Mouse (Mus musculus) layer of hippocampus, adult 18-20 months (tissue): ENCODE data around the gene Kdelr2. TPM values are rescaled to one million over a fixed set of nuclear protein-coding genes. Genes with fewer than 3 reads are reported as not detected.

Source experiments
- DNase-seq, 2 experiments: peaks; one replicate each; pipeline ENCODE4 v3.0.0; 2022; ENCODE audit warnings: low spot score in 2 of 2
- total RNA-seq, 2 experiments: library from RNA; stranded (reverse); gene quantifications; 2 replicates each; pipeline ENCODE4 v1.2.3; 2021

Kdelr2 gene
- total RNA-seq, 2 experiments from 2014 or later = 35.3 to 38.9 TPM

DNA sequence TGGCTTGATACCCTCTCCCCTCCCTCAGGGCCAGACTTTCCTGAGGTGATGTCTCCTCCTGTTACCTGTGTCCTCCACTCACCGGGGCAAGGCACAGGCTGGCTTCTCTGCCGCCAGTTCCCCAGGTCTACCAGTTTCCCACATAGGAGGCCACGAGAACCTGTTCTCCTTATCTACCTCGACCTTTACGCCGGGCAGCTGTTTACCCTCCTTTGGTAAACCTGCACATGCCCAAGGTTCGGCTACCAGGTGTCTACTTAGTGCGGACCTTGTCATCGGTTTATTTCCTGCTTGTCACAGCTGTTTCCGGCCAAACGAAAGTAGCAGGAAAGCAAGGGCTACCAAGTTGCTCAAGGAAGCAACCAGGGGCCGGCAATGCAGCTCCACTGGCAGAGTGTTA lies 3.1 kb upstream of the Kdelr2 start:
- no peak for DNase-seq

DNA sequence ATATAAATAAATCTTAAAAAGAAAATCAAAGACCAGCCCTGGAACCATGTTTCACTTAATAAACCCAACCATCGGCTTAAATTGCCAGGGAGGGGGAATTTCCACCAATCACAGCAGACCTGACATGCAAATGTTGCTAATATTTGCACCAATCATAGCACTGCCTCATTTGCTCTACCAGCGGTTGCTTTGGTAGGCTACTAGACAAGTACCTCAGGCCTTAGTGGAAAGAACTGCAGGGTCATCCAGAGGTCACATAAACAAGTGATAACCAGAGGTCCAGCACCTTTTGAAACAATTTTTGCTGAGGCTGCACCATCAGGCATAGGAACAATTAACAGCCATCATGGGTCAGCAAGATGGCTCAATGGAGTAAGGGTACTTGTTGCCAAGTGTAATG lies 2.1 kb upstream of the Kdelr2 start:
- no peak for DNase-seq

DNA sequence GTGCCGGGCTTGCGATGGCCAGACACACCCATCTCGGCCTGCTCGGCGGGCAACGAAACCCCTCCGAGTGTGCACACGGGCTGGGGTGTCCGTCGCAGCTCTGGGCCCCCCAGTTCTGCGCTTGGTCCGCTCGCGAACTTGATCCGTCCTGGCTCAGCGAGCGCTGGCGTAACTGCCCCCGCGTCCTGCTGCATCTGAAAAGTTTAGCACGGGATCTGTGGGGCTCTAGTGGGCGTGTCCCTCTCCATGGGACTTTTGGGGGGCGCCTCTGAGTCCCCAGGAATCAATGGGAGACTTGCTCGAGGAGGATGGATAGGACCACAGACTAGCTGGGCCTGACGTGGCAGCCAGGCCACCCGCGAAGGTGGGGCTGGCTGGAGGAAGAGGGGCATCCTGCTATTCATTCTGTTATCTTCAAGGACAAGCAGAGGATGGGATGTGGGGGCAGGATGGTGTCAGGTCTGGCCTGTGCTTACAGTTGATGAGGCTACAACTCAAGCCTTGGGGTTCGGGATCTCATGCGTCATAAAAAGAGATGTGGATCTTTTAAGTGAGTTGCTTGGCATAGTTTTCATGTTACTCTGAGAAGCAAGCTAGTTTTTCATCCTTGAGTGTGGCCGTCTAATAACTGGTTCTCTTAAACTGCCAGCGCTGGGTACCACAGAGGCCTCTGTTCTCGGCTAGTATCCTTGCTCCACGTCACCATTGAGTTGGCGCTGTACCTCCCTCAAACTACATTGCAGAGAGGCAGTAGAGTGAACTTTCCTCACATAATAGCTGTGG lies 701 bp downstream of the Kdelr2 start:
- no peak for DNase-seq

DNA sequence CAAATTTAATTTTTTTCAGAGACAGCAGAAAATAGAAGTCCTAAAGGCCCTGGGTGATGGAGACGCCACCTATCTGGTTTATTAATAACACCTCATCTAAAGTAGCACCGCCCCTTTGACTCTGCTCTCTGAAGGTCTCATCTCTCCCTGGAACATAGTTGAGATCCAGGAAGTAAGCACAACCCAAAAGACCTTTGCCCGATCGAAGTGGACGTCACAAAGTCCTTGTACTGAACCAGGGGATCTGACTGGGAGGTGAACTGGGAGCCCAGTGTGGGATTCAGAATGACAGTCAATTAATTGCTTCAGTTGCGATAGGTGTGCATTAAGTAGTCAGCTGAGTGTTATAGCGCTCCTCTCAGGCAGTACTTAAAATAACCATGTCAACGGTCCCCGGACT lies 1.6 kb downstream of the Kdelr2 start:
- no peak for DNase-seq

DNA sequence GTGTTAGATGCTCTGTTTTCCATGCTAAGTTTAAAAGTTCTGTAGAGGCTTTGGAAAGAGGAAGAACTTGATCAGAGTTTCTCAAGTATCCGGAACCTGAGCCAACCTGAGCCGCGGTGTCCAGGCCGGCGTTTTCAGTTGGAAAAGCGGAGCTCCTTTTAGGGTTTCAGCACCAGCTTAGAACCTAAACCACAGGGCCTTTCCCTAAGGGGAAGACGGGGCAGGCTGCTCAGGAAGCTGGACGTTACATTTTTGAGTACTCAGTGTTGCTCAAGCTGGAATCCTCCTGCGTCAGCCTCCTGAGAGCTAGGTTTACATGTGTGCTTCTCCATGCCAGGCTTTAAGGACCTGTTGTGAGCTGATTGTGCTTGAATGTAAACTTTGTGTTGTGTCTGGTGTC lies 2.9 kb downstream of the Kdelr2 start:
- DNase-seq = no peak

DNA sequence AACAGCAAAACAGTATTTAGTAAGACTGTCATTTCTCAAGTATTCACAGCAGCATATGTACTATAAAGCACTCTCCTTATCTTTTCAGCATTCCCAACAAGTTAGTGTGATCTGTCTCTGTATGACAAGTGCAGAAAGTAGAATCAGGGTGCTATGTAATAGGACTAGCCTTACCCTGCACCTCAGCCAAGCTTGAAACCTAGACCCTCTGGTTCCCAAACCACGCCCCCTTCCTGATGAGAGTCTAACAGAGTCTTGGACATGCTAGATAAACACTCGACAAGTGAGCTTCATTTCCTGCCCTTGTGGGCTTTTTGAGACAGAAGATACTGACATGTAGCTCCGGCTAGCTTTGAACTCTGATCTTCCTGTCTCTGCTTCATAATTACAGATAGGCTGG lies 5.6 kb downstream of the Kdelr2 start:
- no peak for DNase-seq

DNA sequence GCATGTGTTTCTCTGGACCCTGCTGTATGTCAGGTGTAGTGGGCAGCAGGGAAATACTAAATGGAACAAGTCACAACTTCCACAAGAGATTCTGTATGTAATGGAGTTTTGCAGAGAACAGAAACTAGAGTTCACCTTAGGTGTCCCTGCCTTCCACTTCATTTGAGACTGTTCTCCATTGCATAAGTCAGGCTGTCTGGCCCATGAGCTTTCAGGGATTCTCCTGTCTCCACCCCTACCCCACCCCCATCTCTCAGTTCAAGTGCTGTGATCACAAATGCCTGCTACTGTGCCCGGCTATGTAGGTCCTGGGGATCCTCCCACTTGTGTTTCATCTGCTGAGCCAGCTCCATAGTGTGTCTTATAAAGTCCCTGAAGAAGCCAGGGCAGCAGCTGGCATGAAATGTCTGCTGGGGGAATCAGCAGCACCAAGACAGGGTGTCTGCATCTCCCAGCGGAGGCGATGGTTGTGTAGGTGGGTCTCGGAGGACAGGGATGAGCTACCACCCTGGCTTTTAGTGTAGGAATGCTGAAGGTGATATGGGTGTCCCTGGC lies 7.3 kb downstream of the Kdelr2 start:
- peak; percentile 13 to 15 for DNase-seq

DNA sequence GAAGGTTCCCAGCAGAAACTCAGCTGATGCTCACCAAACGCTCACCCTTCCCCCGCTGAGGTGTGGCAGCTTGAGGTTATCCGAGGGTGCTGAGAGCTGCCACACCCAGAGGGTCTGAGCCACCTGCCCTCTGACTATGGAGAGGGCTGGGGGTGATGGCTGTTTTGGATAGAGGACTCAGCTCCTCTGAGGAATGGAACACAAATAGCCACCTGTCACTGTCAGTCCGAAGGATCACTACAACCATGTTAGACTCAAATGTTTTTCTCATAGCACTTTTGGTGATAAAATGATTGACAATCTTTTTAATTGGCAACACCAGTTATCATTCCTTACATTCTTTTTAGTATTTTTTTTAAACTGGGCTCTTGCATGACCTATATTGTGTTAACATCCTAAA lies 17.8 kb downstream of the Kdelr2 start:
- DNase-seq = no peak

DNA sequence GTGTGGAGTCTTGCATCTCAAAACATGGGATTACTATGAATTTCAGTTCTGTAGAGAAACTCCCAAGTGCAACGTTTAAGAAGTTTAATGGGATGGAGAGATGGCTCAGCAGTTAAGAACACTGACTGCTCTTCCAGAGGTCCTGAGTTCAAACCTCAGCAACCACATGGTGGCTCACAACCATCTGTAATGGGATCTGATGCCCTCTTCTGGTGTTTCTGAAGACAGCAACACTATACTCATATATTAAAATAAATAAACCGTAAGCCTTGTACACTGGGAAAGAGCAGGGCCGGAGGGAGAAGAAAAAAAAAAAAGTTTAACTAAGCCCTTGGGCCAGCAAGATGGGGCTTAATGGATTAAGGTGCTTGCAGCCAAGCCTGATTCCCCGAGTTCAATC lies 19.4 kb downstream of the Kdelr2 start:
- no peak for DNase-seq

DNA sequence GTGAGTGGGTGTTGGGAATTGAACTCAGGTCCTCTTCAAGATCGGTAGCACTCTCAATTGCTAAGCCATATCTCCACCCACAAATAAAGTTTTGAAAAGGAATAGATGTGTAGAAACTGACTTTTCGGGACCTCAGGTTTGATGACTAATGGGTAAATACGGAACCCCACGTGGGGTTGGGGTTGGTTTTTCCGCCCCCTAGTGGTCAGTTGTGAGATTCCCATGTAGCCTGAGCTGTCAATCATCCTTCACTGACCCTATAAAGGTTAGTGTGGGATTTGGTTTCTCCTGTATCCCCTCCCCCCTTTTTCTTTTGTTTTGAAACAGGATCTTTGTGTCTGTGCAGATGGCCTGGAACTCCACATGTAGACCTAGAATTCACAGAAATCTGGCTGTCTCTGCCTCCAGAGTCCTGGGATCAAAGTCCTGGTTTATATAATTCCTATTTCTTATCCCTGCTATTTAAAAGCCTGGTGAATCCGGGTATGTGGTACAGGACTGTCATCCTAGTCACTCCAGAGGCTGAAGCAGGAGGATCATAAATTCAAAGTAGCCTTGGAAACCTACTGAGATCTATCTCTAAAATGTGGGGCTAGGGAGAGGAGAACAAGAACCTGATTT lies 20.4 kb downstream of the Kdelr2 start:
- peak; percentile 19 to 68 for DNase-seq

DNA sequence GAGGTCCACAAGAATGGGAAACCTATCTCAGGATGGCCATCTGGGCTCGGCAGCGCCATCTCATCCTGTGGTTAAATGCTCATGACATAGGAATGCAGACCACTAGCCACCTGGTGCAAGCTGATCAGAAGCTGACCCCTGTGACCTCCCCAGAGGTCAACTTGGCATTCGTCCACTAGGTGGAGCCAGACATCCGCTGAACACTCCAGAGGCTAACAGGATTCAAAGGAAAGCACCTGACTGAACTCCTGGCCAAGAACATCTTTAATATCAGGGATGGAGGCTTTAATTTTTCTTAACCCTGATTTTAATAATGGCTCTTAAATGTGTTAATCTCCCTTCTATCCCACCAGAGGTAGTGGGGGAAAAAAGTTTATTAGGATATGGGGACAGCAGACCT lies 30.8 kb downstream of the Kdelr2 start:
- peak; percentile 6 to 31 for DNase-seq

DNA sequence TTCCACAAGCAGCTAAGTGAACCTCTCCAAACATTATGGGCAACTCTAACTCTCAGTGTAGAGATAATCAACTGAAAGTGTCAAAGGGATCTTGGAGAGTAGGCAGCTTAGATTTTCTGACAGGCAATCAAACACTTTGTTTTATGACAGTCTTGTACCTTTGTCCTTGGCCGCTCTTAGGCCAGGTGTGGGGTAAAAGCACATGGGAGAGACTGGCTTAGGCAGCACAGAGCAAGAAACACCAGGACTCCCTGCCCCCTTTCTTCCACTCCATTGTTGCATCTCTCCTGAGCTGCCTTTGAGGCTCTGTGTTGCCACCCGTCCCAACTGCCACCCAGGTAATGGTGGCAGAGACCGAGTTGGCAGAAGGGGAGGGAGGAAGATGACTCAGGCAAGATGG lies 37.7 kb downstream of the Kdelr2 start:
- DNase-seq = no peak

DNA sequence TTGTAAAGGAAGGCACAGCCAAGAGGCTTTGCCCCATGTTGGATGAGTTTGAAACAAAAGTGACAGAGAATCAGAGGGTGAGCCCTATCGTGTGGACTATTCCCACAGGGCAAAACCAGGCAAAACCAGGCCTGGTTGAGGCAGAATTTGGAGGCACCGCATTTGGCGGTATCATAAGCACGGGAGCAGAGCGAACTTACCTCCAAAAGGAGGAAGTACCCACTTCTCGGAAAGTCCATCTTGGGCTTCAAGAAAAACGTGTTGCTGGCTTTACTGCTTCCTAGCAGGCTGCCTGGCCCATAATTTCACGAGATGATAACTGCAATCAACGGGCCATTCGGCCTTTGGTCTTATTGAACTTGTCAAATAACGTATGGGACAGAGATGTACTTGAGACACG lies 38.1 kb downstream of the Kdelr2 start:
- no peak for DNase-seq

DNA sequence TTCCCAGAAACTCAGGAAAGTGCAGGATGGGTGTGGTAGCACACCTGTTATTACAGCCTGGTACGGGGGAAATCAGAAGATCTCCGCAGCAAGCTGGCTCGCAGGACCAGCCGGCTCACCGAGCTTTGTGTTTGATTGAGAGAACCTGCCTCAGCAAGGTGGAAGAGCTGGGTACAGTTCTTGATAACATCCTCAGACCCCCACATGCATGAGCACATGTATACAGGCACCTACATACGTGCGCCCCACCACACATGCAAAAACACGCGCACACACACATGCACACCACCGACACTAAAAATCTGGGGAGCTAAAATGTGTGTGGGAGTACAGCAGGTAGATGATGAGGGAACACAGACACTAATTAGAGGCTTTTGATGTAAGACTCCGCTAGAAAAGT lies 60.0 kb downstream of the Kdelr2 start:
- DNase-seq = no peak

DNA sequence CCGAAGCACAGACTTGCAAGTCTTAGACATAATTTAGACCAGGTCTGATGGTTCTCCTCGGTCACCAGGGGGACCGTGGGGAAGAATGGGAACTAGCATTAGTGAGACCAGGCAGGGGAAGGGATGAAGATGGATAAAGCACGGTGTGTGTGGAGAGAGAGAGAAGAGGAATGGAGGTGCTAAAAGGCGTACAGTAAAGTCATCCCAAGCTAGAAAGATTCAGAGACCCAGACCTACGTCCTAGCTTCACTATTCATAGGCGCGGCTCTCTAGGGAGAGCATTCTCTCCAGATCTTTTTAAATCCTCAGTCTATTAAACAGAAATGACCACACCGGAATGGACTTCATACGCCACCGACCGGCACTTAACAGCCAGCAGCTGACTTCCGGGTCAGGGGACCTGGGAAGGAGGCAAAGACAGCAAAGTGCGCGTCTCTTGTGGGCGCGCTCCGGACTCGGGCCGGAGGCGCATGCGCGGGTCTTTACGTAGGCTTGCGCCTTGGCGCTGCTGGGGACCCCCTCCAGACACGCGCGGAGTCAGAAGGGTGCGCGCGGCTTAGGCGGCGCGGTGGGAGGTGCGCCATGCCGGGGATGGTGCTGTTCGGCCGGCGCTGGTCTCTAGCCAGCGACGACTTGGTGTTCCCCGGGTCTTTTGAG lies 60.6 kb downstream of the Kdelr2 start, which contains the start of gene Daglb:
Daglb (plus strand) TSS at position 485 of the 657 bp plus-strand sequence.
- peak; percentile 85 to 92 for DNase-seq

DNA sequence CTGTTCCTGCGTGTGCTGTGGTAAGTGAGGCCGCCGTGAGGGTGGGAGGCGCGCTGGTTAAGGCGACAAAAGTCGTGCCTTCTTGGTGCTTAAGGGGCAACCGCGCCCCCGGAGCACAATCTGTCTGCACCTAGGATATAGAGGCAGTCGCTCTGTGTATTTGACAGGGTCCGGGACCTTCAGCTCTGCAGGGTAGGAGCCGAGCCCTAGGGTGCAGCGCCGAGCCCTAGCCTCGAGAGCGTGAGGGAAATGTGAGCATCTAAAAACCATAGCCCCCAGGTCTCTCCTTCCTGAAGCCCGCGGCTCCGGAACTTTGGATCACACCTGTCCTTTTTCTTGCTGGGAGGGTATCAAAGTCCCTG lies 61.1 kb downstream of the Kdelr2 start:
- DNase-seq = no peak

DNA sequence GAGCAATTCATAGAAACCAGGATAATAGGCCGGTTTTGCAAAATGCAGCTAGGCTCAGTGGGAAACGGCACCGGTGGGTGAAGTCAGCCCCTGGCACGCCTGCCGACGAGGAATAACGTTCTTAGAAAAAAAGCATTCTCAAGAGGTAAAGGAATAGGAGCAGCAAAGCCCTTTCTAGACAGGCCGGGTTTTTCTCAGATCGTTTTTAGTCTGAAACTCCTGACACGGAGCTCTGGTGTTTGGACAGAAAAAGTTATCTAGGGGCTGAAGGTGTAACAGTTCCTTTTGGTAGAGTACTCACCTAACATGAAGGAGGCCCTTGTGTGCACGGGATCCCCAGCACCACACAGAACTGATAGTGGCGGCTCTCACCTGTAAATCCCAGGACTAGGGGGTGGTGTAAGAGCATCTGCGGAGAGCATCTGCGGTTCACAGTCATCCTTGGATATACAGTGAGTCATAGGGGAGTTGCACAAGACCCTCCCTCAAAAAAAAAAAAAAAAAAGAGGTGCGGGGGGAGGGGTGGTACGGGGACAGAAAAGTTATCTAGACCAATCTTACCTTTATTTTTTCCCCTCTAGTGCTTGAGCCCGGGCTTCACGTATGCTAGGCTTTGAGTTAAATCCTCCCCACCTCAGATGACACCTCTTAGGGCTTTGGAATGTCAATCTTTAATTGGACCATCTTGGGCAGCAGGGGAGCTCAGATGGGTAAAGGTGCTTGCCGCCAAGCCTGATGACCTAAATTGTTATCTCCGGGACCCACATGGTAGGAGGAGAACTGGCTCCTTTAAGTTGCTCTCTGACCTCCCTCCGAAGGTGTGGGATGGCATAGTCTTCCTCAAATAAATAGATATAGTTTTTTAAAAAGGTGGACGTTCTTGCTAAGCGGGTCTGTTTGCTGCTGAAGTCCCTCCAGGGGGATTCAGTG lies 61.8 kb downstream of the Kdelr2 start:
- no peak for DNase-seq

DNA sequence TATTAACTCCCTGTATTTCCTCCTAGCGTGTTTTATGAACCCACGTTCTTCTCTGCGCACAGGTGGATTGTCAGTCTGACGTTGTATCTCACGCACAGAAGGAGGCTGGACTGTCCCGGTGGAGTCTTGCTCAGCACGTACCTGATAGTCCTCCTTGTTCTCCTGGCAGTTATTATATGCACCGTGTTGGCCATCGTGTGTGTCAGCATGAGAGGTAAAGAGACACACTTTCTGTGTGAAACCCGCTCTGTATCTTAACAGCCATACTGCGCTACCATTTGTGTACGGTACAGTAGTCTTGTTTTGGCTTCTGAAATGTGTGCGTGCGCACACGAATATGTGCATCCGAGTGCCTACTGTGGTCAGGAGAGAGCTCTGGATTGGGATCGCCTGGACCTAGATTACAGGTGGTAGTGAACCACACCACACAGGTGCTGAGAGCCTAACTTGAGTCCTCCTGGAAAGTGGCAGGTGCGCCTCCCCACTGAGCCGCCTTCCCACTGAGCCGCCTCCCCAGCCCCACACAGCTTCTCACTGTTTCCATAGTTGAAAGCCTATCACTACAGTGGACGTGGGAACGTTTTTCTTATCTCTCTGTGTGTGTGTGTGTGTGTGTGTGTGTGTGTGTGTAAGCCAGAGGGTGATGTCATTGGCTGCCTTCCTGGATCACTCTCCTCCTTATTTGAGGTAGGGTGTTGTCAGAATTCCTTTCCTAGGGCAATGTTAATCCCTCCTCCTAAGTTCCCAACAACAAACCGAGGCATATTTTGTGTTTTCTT lies 63.4 kb downstream of the Kdelr2 start:
- no peak for DNase-seq

DNA sequence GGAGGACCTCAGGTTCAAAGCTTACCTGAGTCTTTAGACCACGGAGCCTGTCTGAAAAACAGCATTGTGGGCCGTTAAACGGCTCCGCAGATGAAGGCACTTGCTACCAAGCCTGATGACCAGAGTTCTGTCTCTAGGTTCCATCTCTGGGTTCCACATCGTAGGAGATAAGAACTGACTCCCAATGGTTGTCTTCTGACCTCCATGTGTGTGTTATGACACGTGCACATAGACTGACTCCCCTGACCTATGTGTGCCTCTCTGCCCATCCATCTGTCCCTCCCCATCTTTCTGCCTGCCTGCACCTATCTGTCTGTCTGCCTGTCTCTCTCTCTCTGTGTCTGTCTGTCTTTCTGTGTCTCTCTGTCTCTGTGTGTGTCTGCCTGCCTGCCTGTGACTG lies 64.3 kb downstream of the Kdelr2 start:
- DNase-seq = no peak

DNA sequence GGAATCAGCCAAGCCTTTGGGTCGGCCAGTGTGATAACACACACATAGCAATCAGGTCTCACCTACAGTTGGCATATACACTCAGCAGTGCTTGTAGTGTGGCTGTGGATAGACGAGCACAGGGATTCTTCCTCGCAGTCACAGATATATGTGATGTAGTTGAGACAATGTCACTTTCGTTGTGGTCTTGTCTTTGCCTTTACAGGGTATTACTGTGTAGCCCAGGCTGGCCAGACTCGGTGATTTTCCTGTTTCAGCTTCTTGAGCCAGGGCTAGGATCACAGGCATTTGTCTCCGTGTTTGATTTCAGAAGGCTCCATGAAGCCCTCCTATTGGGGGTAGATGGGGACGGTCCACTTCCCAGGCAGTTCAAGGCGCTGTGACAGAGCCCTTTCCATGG lies 66.0 kb downstream of the Kdelr2 start:
- no peak for DNase-seq
